Mouse (Mus musculus) heart, postnatal 0 days (tissue): ENCODE data around the gene Amacr. TPM values are rescaled to one million over a fixed set of nuclear protein-coding genes. Genes with fewer than 3 reads are reported as not detected.
"Not testable (repeated sequence)": the region's sequence is repeated elsewhere in the genome, so short reads cannot be mapped to it uniquely, and the experiment has no call there.

Experiments
- ATAC-seq: fragments of 200-750 bp; cut with Nextera tagmentation; 2 replicates; pipeline ENCODE4 v1.8.0; 2017; ENCODE audit warnings: low read depth, moderate number of reproducible peaks, moderate library complexity; ENCODE audit not compliant: insufficient read depth
- DNase-seq: peaks from one replicate; pipeline ENCODE4 v3.0.0-alpha.2; 2016; ENCODE audit warnings: low spot score
- H3K27ac ChIP-seq: fragments of 300-500 bp; sonication (generic); 2 replicates; pipeline ENCODE4 v1.5.1; 2014; ENCODE audit warnings: low read depth, mild to moderate bottlenecking
- H3K27me3 ChIP-seq: fragments of 300-500 bp; sonication (generic); 2 replicates; pipeline ENCODE4 v1.6.1; 2014; ENCODE audit warnings: low read length, mixed read lengths; ENCODE audit not compliant: control insufficient read depth, insufficient read depth
- H3K36me3 ChIP-seq: fragments of 300-500 bp; sonication (generic); replicated peaks from 2 replicates; pipeline ENCODE4 v1.6.1; 2014; ENCODE audit warnings: low read length, mixed read lengths; ENCODE audit not compliant: control insufficient read depth, insufficient read depth
- H3K4me1 ChIP-seq: fragments of 300-500 bp; sonication (generic); 2 replicates; pipeline ENCODE4 v1.6.1; 2014; ENCODE audit warnings: antibody characterized with exemption; ENCODE audit not compliant: control insufficient read depth, insufficient read depth
- H3K4me2 ChIP-seq: fragments of 300-500 bp; sonication (generic); 2 replicates; pipeline ENCODE4 v1.6.1; 2014; ENCODE audit warnings: low read depth, mild to moderate bottlenecking, low read length, moderate library complexity
- H3K4me3 ChIP-seq: fragments of 300-500 bp; sonication (generic); 2 replicates; pipeline ENCODE4 v1.5.1; 2014; ENCODE audit warnings: low read depth, low read length
- H3K9ac ChIP-seq: fragments of 300-500 bp; sonication (generic); replicated peaks from 2 replicates; pipeline ENCODE4 v1.6.1; 2014; ENCODE audit warnings: low read depth, low read length, mixed read lengths
- H3K9me3 ChIP-seq: fragments of 300-500 bp; sonication (generic); replicated peaks from 2 replicates; pipeline ENCODE4 v1.6.1; 2016; ENCODE audit warnings: low read length; ENCODE audit not compliant: control insufficient read depth
- CTCF ChIP-seq: IDR thresholded peaks from 2 replicates; pipeline ENCODE4 v1.5.1; 2016; ENCODE audit warnings: antibody characterized with exemption, control low read depth, low read depth
- EP300 ChIP-seq: IDR thresholded peaks from 2 replicates; pipeline ENCODE4 v1.6.1; 2016; ENCODE audit warnings: antibody characterized with exemption, low read depth
- WGBS: fragments of 180-500 bp; shearing (Covaris S2); extraction: QIAGEN DNeasy Blood & Tissue Kit; methylation state at CpG from one replicate; pipeline ENCODE4 v1.1.7; 2014; 5-methylcytosine and 5-hydroxymethylcytosine counted together
- polyA plus RNA-seq: library from polyadenylated mRNA; unstranded; fragments of >200 nt; fragmentation: Nextera tagmentation; extraction: Ambion mirVana; gene quantifications from 2 replicates; pipeline ENCODE4 v1.2.1, GENCODE M21; 2015
- total RNA-seq: library from RNA; depleted of rRNA; stranded (reverse); fragments of >200 nt; gene quantifications from 2 replicates; pipeline ENCODE4 v1.2.3, GENCODE M21; 2014; ENCODE audit warnings: low replicate concordance

Gene Amacr
- total and polyA plus RNA-seq, 2 experiments from 2014 or later, result 25.5 to 25.8 TPM

GRCm38 (mm10) chr15:10977151-10977550 lies 4.4 kb upstream of the Amacr start:
- DNase-seq (no peak), ATAC-seq (no peak)
- Histone ChIP-seq H3K36me3 (no peaks in the 10 kb centered on the region), H3K4me3 (no peak overlapping the region), H3K27ac (no peak overlapping the region), H3K4me2 (no peak overlapping the region), H3K4me1 (peaks cover 5% of the 10 kb centered on the region; the same call in 1 of the 2 replicates), H3K27me3 (no peaks in the 10 kb centered on the region), H3K9me3 (no peaks in the 10 kb centered on the region), H3K9ac (no peak overlapping the region)
- no peak for TF ChIP-seq EP300
- no peak for TF ChIP-seq CTCF

DNA sequence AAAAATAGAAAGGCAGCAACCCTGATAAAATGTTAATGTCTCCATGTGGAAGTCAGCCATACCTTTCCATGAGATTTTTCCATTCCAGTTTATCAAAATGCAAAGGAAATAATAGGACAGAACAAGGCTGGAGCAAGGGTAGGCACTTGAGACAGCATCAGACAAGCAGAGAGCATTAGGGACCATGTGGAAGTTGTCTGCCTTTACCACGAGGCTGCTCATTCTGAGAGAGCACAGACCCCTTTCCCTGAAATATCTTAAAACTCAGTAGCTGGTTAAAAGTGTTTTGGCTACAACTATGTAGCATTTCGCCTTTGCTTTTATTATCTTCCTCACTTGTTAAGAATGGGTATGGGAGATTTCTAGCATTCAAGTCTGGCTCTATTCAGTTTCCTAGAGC lies 844 bp upstream of the Amacr start:
- TF ChIP-seq EP300, result no peak
- TF ChIP-seq CTCF, result no peak
- no peak overlapping the region for H3K4me3 ChIP-seq
- no peaks in the 10 kb centered on the region for H3K27me3 ChIP-seq
- H3K4me1 ChIP-seq, result peaks cover 9% of the 10 kb centered on the region; the same call in 1 of the 2 replicates
- no peak overlapping the region for H3K9ac ChIP-seq
- no peak for DNase-seq
- 37% methylated on average over 2 of the region's 2 CpGs for WGBS
- peak overlapping the region; percentile 90; the same call in 1 of the 2 replicates for H3K27ac ChIP-seq
- no peak for ATAC-seq
- H3K36me3 ChIP-seq, result 0 out of 2 replicates have a peak, but pooled peaks cover 6% of the 10 kb centered on the region
- H3K9me3 ChIP-seq, result no peaks in the 10 kb centered on the region
- H3K4me2 ChIP-seq, result peak overlapping the region; percentile 74

- Histone ChIP-seq H3K4me1 (peaks cover 9% of the 10 kb centered on the region; the same call in 1 of the 2 replicates), H3K4me2 (peak overlapping the region; percentile 74), H3K9me3 (no peaks in the 10 kb centered on the region), H3K27ac (peak overlapping the region; percentile 90), H3K9ac (peak overlapping the region; percentile 61), H3K4me3 (peak overlapping the region; percentile 72), H3K36me3 (peaks cover 8% of the 10 kb centered on the region; the same call in 1 of the 2 replicates), H3K27me3 (no peaks in the 10 kb centered on the region)
- WGBS, result 4% methylated on average over 6 of the region's 6 CpGs
- no peak for TF ChIP-seq CTCF
- TF ChIP-seq EP300, result no peak
- ATAC-seq, result no peak
- no peak for DNase-seq
Observed at GRCm38 (mm10) chr15:10982064-10982435, 494 bp downstream of the Amacr start.

- DNase-seq, result no peak
- H3K27me3 ChIP-seq, result no peaks in the 10 kb centered on the region
- H3K4me3 ChIP-seq, result no peak overlapping the region
- no peak for TF ChIP-seq EP300
- H3K9ac ChIP-seq, result no peak overlapping the region
- WGBS, result 82% methylated on average over 6 of the region's 6 CpGs
- peaks cover 9% of the 10 kb centered on the region; the same call in 1 of the 2 replicates for H3K4me1 ChIP-seq
- H3K27ac ChIP-seq, result no peak overlapping the region
- H3K36me3 ChIP-seq, result peaks cover 20% of the 10 kb centered on the region; the same call in 1 of the 2 replicates
- no peaks in the 10 kb centered on the region for H3K9me3 ChIP-seq
- H3K4me2 ChIP-seq, result no peak overlapping the region
- no peak for ATAC-seq
Observed at GRCm38 (mm10) chr15:10985756-10986155, 4.2 kb downstream of the Amacr start.

- not testable (repeated sequence) for H3K4me3 ChIP-seq, H3K27ac ChIP-seq, DNase-seq, H3K4me1 ChIP-seq, H3K9me3 ChIP-seq, ATAC-seq, H3K9ac ChIP-seq, H3K4me2 ChIP-seq, H3K27me3 ChIP-seq
- 78% methylated on average over 2 of the region's 2 CpGs for WGBS
- peaks cover 20% of the 10 kb centered on the region; the same call in 1 of the 2 replicates for H3K36me3 ChIP-seq
Observed at GRCm38 (mm10) chr15:10986477-10986876, 4.9 kb downstream of the Amacr start.

DNA sequence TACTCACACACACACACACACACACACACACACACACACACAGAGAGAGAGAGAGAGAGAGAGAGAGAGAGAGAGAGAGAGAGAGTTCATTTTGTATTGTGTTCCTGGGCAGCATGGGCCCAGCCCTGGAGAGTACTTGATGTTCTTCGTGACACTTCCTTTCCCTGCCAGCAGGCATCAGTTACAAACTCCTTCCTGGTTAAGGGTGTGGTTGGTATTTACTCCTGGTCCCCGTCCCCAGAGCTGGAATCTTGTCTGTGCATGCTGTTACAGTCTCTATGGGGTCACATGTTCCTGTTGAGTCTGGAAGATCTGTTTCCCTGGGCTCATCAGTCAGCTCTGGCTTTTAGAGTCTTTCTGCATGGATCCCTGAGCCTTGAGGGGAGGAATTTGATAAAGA lies 8.9 kb downstream of the Amacr start:
- H3K4me1 ChIP-seq, result no peaks in the 10 kb centered on the region
- no peak overlapping the region for H3K4me2 ChIP-seq
- TF ChIP-seq EP300 (no peak), CTCF (no peak)
- no peak overlapping the region for H3K27ac ChIP-seq
- H3K36me3 ChIP-seq, result peaks cover 23% of the 10 kb centered on the region
- WGBS, result 34% methylated on average over 2 of the region's 2 CpGs
- no peak overlapping the region for H3K9ac ChIP-seq
- H3K27me3 ChIP-seq, result no peaks in the 10 kb centered on the region
- DNase-seq (no peak), ATAC-seq (no peak)
- H3K9me3 ChIP-seq, result no peaks in the 10 kb centered on the region
- H3K4me3 ChIP-seq, result no peak overlapping the region
